Mouse (Mus musculus) intestine, embryonic 15.5 days (tissue): ENCODE measurements around the gene Zranb2. TPM values are rescaled to one million over a fixed set of nuclear protein-coding genes. Genes with fewer than 3 reads are reported as not detected.

ENCODE experiments used
- ATAC-seq: fragments of 200-750 bp; cut with Nextera tagmentation; 2 replicates; pipeline ENCODE4 v1.8.0; 2017; ENCODE audit warnings: moderate TSS enrichment, moderate library complexity
- H3K27ac ChIP-seq: fragments of 300-500 bp; sonication (generic); 2 replicates; pipeline ENCODE4 v1.5.1; 2015; ENCODE audit warnings: mild to moderate bottlenecking, inconsistent platforms
- H3K27me3 ChIP-seq: fragments of 300-500 bp; sonication (generic); replicated peaks from 2 replicates; pipeline ENCODE4 v1.6.1; 2015; ENCODE audit warnings: inconsistent platforms
- H3K36me3 ChIP-seq: fragments of 300-500 bp; sonication (generic); 2 replicates; pipeline ENCODE4 v1.6.1; 2015; ENCODE audit warnings: inconsistent platforms
- H3K4me1 ChIP-seq: fragments of 300-500 bp; sonication (generic); replicated peaks from 2 replicates; pipeline ENCODE4 v1.6.1; 2015; ENCODE audit warnings: inconsistent platforms
- H3K4me2 ChIP-seq: fragments of 300-500 bp; sonication (generic); replicated peaks from 2 replicates; pipeline ENCODE4 v1.6.1; 2015; ENCODE audit warnings: mild to moderate bottlenecking, inconsistent platforms
- H3K4me3 ChIP-seq: fragments of 300-500 bp; sonication (generic); replicated peaks from 2 replicates; pipeline ENCODE4 v1.5.1; 2015; ENCODE audit warnings: inconsistent platforms
- H3K9ac ChIP-seq: fragments of 300-500 bp; sonication (generic); 2 replicates; pipeline ENCODE4 v1.6.1; 2015; ENCODE audit warnings: inconsistent platforms
- H3K9me3 ChIP-seq: fragments of 300-500 bp; sonication (generic); 2 replicates; pipeline ENCODE4 v1.6.1; 2016; ENCODE audit warnings: inconsistent platforms
- WGBS: fragments of 180-500 bp; shearing (Covaris S2); methylation state at CpG from one replicate; pipeline ENCODE4 v1.1.7; 2015; 5-methylcytosine and 5-hydroxymethylcytosine counted together
- microRNA counts: library from miRNA; unstranded; fragments of <30 nt; microRNA quantifications from one replicate; lab custom pipeline; 2016
- polyA plus RNA-seq: library from polyadenylated mRNA; unstranded; fragments of >200 nt; fragmentation: Nextera tagmentation; extraction: Ambion mirVana; gene quantifications from 2 replicates; pipeline ENCODE4 v1.2.1, GENCODE M21; 2015

Gene Zranb2
- polyA plus RNA-seq, 1 experiment from 2014 or later: 93.6 TPM

DNA sequence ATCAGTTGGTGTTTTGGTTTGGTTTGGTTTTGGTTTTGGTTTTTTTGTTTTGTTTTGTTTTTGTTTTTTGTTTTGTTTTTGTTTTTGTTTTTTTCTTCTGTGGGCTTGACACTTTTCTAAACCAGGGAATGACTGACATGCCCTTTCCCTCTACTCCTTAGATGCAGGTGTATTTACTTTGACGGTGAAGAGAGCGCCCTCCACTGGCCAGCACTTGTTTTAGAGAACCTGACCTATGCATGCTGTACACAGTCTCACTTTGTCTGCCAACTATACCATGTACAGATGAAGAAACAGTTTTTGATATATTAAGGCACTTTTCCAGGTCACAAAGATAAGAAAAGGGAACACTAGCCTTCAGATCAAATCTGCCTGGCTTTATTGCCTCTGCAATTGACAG is 47.8 kb downstream of the Zranb2 start:
- H3K27ac ChIP-seq: no peak overlapping the region
- no peaks in the 10 kb centered on the region for H3K36me3 ChIP-seq
- no peak overlapping the region for H3K9ac ChIP-seq
- H3K27me3 ChIP-seq: no peaks in the 10 kb centered on the region
- WGBS: 33% methylated on average over 2 of the region's 2 CpGs
- H3K4me3 ChIP-seq: no peak overlapping the region
- no peak for ATAC-seq
- H3K4me1 ChIP-seq: 0 out of 2 replicates have a peak, but pooled peaks cover 3% of the 10 kb centered on the region
- no peaks in the 10 kb centered on the region for H3K9me3 ChIP-seq
- no peak overlapping the region for H3K4me2 ChIP-seq

GRCm38 (mm10) chr3:157582626-157583405 is 48.9 kb downstream of the Zranb2 start:
- peak; percentile 94 for ATAC-seq
- 57% methylated on average over 5 of the region's 5 CpGs for WGBS
- Histone ChIP-seq H3K9ac (no peak overlapping the region), H3K4me3 (no peak overlapping the region), H3K27me3 (no peaks in the 10 kb centered on the region), H3K4me1 (0 out of 2 replicates have a peak, but pooled peaks cover 3% of the 10 kb centered on the region), H3K36me3 (no peaks in the 10 kb centered on the region), H3K4me2 (no peak overlapping the region), H3K27ac (no peak overlapping the region), H3K9me3 (no peaks in the 10 kb centered on the region)

DNA sequence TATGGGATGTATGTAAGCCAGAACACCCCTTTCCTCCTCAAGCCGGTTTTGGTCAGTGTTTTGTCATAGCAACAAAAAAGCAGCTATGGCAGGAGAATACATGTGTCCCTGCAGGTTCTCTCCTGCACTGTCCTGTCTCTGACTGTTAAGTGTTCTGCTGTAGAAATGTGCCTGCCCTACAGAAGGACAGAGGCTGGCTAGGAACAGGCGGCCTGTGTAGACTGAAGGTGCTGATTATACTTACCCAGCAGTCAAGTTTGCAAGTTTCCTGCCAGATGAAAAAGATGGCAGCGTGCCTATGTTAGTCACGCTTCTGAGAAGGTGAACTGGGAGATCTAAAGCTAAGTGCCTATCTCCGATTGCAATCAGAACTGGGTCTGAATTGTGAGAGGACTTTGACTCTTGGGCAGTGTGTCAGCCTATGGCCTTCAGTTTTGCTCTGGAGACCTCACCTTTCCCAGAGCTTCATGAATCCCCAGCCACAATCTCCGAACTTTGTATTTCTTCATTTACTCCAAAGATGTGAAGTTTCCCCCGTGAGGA is 63.9 kb downstream of the Zranb2 start:
- Histone ChIP-seq H3K9ac (no peak overlapping the region), H3K9me3 (no peaks in the 10 kb centered on the region), H3K4me1 (no peaks in the 10 kb centered on the region), H3K4me2 (no peak overlapping the region), H3K36me3 (no peaks in the 10 kb centered on the region), H3K4me3 (no peak overlapping the region), H3K27ac (no peak overlapping the region), H3K27me3 (no peaks in the 10 kb centered on the region)
- WGBS: 76% methylated on average over 7 of the region's 7 CpGs
- ATAC-seq: no peak

MicroRNAs within 50 kb of the gene (microRNA counts, 519-probe panel; counts per million panel counts)
- 2,505 counts per million, percentile 65 among the panel's probes with 10 or more counts for microRNA mmu-miR-186 (lab: Ali Mortazavi, UCI)

Other genes with a start within 250 kb of the Zranb2 start
- gene Ptger3, start 32.7 kb downstream of the Zranb2 start, polyA plus RNA-seq: 13.6 and 13.9 TPM in 2 replicates